Mouse (Mus musculus) small intestine, adult 2 months (tissue): ENCODE measurements at regions not wholly inside any gene's neighbourhood (a gene's known extent, or its start where the extent isn't known, plus 50 kb on each side); places are given as distances from the start of the nearest gene placed in this dataset.
A peak's percentile ranks its signal among the peaks of the same experiment; 100 is the strongest.

Source experiments
- H3K27ac ChIP-seq: fragments of 200-500 bp; 2 replicates; pipeline ENCODE4 v1.5.1; 2012; ENCODE audit warnings: low read depth, low read length, control low read depth, inconsistent platforms; ENCODE audit not compliant: insufficient read depth
- H3K27me3 ChIP-seq: fragments of 200-500 bp; 2 replicates; pipeline ENCODE4 v1.6.1; 2012; ENCODE audit warnings: mild to moderate bottlenecking, moderate library complexity, low read length, inconsistent platforms; ENCODE audit not compliant: control insufficient read depth, insufficient read depth
- H3K36me3 ChIP-seq: fragments of 200-500 bp; 2 replicates; pipeline ENCODE4 v1.6.1; 2012; ENCODE audit warnings: mild to moderate bottlenecking, low read length, control low read depth, inconsistent platforms; ENCODE audit not compliant: control insufficient read depth, insufficient read depth
- H3K4me1 ChIP-seq: fragments of 200-500 bp; 2 replicates; pipeline ENCODE4 v1.6.1; 2012; ENCODE audit warnings: low read length, inconsistent platforms, mixed read lengths; ENCODE audit not compliant: control insufficient read depth, insufficient read depth, insufficient read length
- H3K4me3 ChIP-seq: fragments of 200-500 bp; 2 replicates; pipeline ENCODE4 v1.5.1; 2012; ENCODE audit warnings: low read depth, mild to moderate bottlenecking, control low read depth, inconsistent platforms, low read length, moderate library complexity
- CTCF ChIP-seq: fragments of 200-500 bp; IDR thresholded peaks from 2 replicates; pipeline ENCODE4 v1.5.1; 2012; ENCODE audit warnings: low read depth, mild to moderate bottlenecking, control low read depth, inconsistent platforms, low read length, moderate library complexity, mixed read lengths; ENCODE audit not compliant: insufficient replicate concordance, insufficient read length; ENCODE audit errors: extremely low read depth
- POLR2A ChIP-seq: fragments of 200-500 bp; IDR thresholded peaks from 2 replicates; pipeline ENCODE4 v1.6.1; 2012; ENCODE audit warnings: low read depth, mild to moderate bottlenecking, control low read depth, inconsistent platforms, low read length, moderate library complexity
- WGBS: fragments of 180-500 bp; shearing (Covaris S2); methylation state at CpG from one replicate; pipeline ENCODE4 v1.1.7; 2018; 5-methylcytosine and 5-hydroxymethylcytosine counted together

GRCm38 (mm10) chr10:43721356-43721755, 143.3 kb downstream of the Cd24a start:
- WGBS = 50% methylated on average over 4 of the region's 4 CpGs
- Histone ChIP-seq H3K4me1 (peaks cover 9% of the 10 kb centered on the region), H3K4me3 (no peak overlapping the region), H3K27ac (no peak overlapping the region), H3K27me3 (no peaks in the 10 kb centered on the region), H3K36me3 (no peaks in the 10 kb centered on the region)
- TF ChIP-seq POLR2A (no peak), CTCF (no peak)

- Histone ChIP-seq H3K4me3 (no peak overlapping the region), H3K36me3 (no peaks in the 10 kb centered on the region), H3K27ac (no peak overlapping the region), H3K27me3 (no peaks in the 10 kb centered on the region), H3K4me1 (peaks cover 9% of the 10 kb centered on the region)
- TF ChIP-seq CTCF (no peak), POLR2A (no peak)
- WGBS = 5% methylated on average over 3 of the region's 3 CpGs
These were observed 144.1 kb downstream of the Cd24a start for GRCm38 (mm10) chr10:43722164-43722563.

- peaks cover 9% of the 10 kb centered on the region for H3K4me1 ChIP-seq
- no peaks in the 10 kb centered on the region for H3K36me3 ChIP-seq
- no peak overlapping the region for H3K27ac ChIP-seq
- WGBS = 14% methylated on average over 23 of the region's 23 CpGs
- no peaks in the 10 kb centered on the region for H3K27me3 ChIP-seq
- peak overlapping the region; percentile 57 for H3K4me3 ChIP-seq
- TF ChIP-seq CTCF = no peak
- TF ChIP-seq POLR2A = no peak
These were observed 144.9 kb downstream of the Cd24a start for GRCm38 (mm10) chr10:43722711-43723614.

- Histone ChIP-seq H3K27ac (no peak overlapping the region), H3K4me1 (peaks cover 9% of the 10 kb centered on the region), H3K36me3 (no peaks in the 10 kb centered on the region), H3K4me3 (peak overlapping the region; percentile 57), H3K27me3 (no peaks in the 10 kb centered on the region)
- TF ChIP-seq CTCF (no peak), POLR2A (no peak)
- 1% methylated on average over 12 of the region's 12 CpGs for WGBS
These were observed 145.5 kb downstream of the Cd24a start for GRCm38 (mm10) chr10:43723615-43723937.

- no peak overlapping the region for H3K4me3 ChIP-seq
- no peaks in the 10 kb centered on the region for H3K27me3 ChIP-seq
These were observed 149.7 kb downstream of the Cd24a start for GRCm38 (mm10) chr10:43727746-43728145.

GRCm38 (mm10) chr10:43729184-43729583, 151.1 kb downstream of the Cd24a start:
- Histone ChIP-seq H3K27ac (no peak overlapping the region), H3K4me1 (peaks cover 2% of the 10 kb centered on the region; the same call in 1 of the 2 replicates), H3K4me3 (no peak overlapping the region), H3K27me3 (no peaks in the 10 kb centered on the region), H3K36me3 (no peaks in the 10 kb centered on the region)
- 50% methylated on average over 3 of the region's 3 CpGs for WGBS
- no peak for TF ChIP-seq POLR2A

More at GRCm38 (mm10) chr10:43727746-43728145, 149.7 kb downstream of the Cd24a start:
- no peak for TF ChIP-seq POLR2A
- TF ChIP-seq CTCF = no peak
- Histone ChIP-seq H3K27ac (no peak overlapping the region), H3K36me3 (no peaks in the 10 kb centered on the region), H3K4me1 (peaks cover 9% of the 10 kb centered on the region)
- WGBS = 63% methylated on average over 6 of the region's 6 CpGs

GRCm38 (mm10) chr10:43733618-43734415, 155.7 kb downstream of the Cd24a start:
- H3K36me3 ChIP-seq = no peaks in the 10 kb centered on the region
- TF ChIP-seq CTCF (no peak), POLR2A (no peak)
- H3K4me1 ChIP-seq = peaks cover 2% of the 10 kb centered on the region; the same call in 1 of the 2 replicates
- H3K27ac ChIP-seq = no peak overlapping the region
- WGBS = 85% methylated on average over 13 of the region's 13 CpGs
- no peaks in the 10 kb centered on the region for H3K27me3 ChIP-seq
- H3K4me3 ChIP-seq = no peak overlapping the region
